Mouse (Mus musculus) CH12.LX (cell line): ENCODE measurements around the gene Myh11. TPM values are rescaled to one million over a fixed set of nuclear protein-coding genes. Genes with fewer than 3 reads are reported as not detected.

Experiments
- DNase-seq: peaks from one replicate; pipeline ENCODE4 v3.0.0-alpha.2; 2013; ENCODE audit errors: extremely low read depth
- H3K27ac ChIP-seq: 2 replicates; pipeline ENCODE4 v1.5.1; 2012; ENCODE audit warnings: low read depth, mild to moderate bottlenecking, control low read depth, moderate library complexity; ENCODE audit not compliant: insufficient read depth
- H3K27me3 ChIP-seq: replicated peaks from 2 replicates; pipeline ENCODE3; 2012; ENCODE audit warnings: inconsistent platforms
- H3K36me3 ChIP-seq, 2 experiments: replicated peaks in 1 of 2; 2 replicates each; pipeline versions ENCODE3 to v1.6.1; 2012; ENCODE audit warnings: inconsistent platforms in 1 of 2, low read length in 1 of 2, mild to moderate bottlenecking in 1 of 2, mixed read lengths in 1 of 2, moderate library complexity in 1 of 2; ENCODE audit not compliant: control insufficient read depth in 1 of 2, insufficient read depth in 1 of 2
- H3K4me1 ChIP-seq, 2 experiments: 2 replicates each; pipeline ENCODE4 v1.6.1; 2012; ENCODE audit warnings: inconsistent platforms in 1 of 2, moderate library complexity in 1 of 2; ENCODE audit not compliant: insufficient read depth in 2 of 2, control insufficient read depth in 1 of 2
- H3K4me2 ChIP-seq: 2 replicates; pipeline ENCODE4 v1.6.1; 2012; ENCODE audit warnings: low read depth, mild to moderate bottlenecking, control low read depth; ENCODE audit not compliant: poor library complexity, insufficient read depth, severe bottlenecking
- H3K4me3 ChIP-seq, 3 experiments: fragments of 150-350 bp in 1 of 3; sonication (generic) in 1 of 3; replicated peaks in 1 of 3; 2 replicates each; pipeline versions ENCODE3 to v1.5.1; 2011 to 2012; ENCODE audit warnings: low read depth in 2 of 3, low read length in 2 of 3, mild to moderate bottlenecking in 2 of 3, moderate library complexity in 2 of 3, control low read depth in 1 of 3, improper control_type of control experiment in 1 of 3, inconsistent platforms in 1 of 3, mixed read lengths in 1 of 3; ENCODE audit not compliant: poor library complexity in 1 of 3
- H3K79me2 ChIP-seq: replicated peaks from 2 replicates; pipeline ENCODE4 v1.6.1; 2012; ENCODE audit warnings: mild to moderate bottlenecking, moderate library complexity; ENCODE audit not compliant: control insufficient read depth, poor library complexity, insufficient read depth, severe bottlenecking; ENCODE audit errors: extremely low read depth
- H3K9ac ChIP-seq: 2 replicates; pipeline ENCODE4 v1.6.1; 2012; ENCODE audit warnings: low read depth, mild to moderate bottlenecking, control low read depth, moderate library complexity; ENCODE audit not compliant: insufficient read depth
- H3K9me3 ChIP-seq: replicated peaks from 2 replicates; pipeline ENCODE3; 2012; ENCODE audit warnings: low read length, inconsistent platforms, mixed read lengths
- CTCF ChIP-seq, 2 experiments: IDR thresholded peaks in 1 of 2; conservative IDR thresholded peaks in 1 of 2; 2 replicates each; pipeline ENCODE4 v1.5.1; 2011 to 2012; ENCODE audit warnings: low read depth in 2 of 2, low read length in 2 of 2, improper control_type of control experiment in 1 of 2, inconsistent platforms in 1 of 2, mild to moderate bottlenecking in 1 of 2, moderate library complexity in 1 of 2
- ETS1 ChIP-seq: conservative IDR thresholded peaks from 2 replicates; pipeline ENCODE4 v1.6.1; 2012; ENCODE audit warnings: low read depth, mild to moderate bottlenecking, inconsistent platforms, low read length, improper control_type of control experiment, moderate library complexity
- IRF4 ChIP-seq: IDR thresholded peaks from 2 replicates; pipeline ENCODE4 v1.6.1; 2014; ENCODE audit warnings: low read depth, mild to moderate bottlenecking, inconsistent platforms, low read length, improper control_type of control experiment
- KAT2A ChIP-seq: IDR thresholded peaks from 2 replicates; pipeline ENCODE4 v1.6.1; 2012; ENCODE audit warnings: low read length, improper control_type of control experiment, inconsistent platforms; ENCODE audit not compliant: insufficient replicate concordance
- MAX ChIP-seq: IDR thresholded peaks from 2 replicates; pipeline ENCODE4 v1.6.1; 2011; ENCODE audit warnings: low read length, improper control_type of control experiment
- MAZ ChIP-seq: IDR thresholded peaks from 2 replicates; pipeline ENCODE4 v1.6.1; 2012; ENCODE audit warnings: low read depth, mild to moderate bottlenecking, inconsistent platforms, low read length, improper control_type of control experiment, moderate library complexity
- MEF2A ChIP-seq: IDR thresholded peaks from 2 replicates; pipeline ENCODE4 v1.6.1; 2014; ENCODE audit warnings: low read depth, mild to moderate bottlenecking, inconsistent platforms, low read length, improper control_type of control experiment, borderline replicate concordance
- MYC ChIP-seq: IDR thresholded peaks from 2 replicates; pipeline ENCODE4 v1.6.1; 2011; ENCODE audit warnings: low read depth, mild to moderate bottlenecking, improper control_type of control experiment, low read length
- PAX5 ChIP-seq: IDR thresholded peaks from 2 replicates; pipeline ENCODE4 v1.6.1; 2012; ENCODE audit warnings: low read length, inconsistent platforms, mixed read lengths
- POLR2A ChIP-seq: IDR thresholded peaks from 2 replicates; pipeline ENCODE4 v1.6.1; 2011; ENCODE audit warnings: low read depth, mild to moderate bottlenecking, improper control_type of control experiment, low read length
- POLR2AphosphoS2 ChIP-seq: IDR thresholded peaks from 2 replicates; pipeline ENCODE4 v1.6.1; 2011; ENCODE audit warnings: low read depth, low read length, improper control_type of control experiment
- RAD21 ChIP-seq: IDR thresholded peaks from 2 replicates; pipeline ENCODE4 v1.6.1; 2011; ENCODE audit warnings: low read depth, mild to moderate bottlenecking, low read length, improper control_type of control experiment, moderate library complexity
- SIN3A ChIP-seq: IDR thresholded peaks from 2 replicates; pipeline ENCODE4 v1.6.1; 2012; ENCODE audit warnings: low read length, improper control_type of control experiment, inconsistent platforms
- SMC3 ChIP-seq: IDR thresholded peaks from 2 replicates; pipeline ENCODE4 v1.6.1; 2011; ENCODE audit warnings: low read depth, low read length, improper control_type of control experiment
- TCF12 ChIP-seq: IDR thresholded peaks from 2 replicates; pipeline ENCODE4 v1.6.1; 2014; ENCODE audit warnings: low read depth, mild to moderate bottlenecking, inconsistent platforms, low read length, improper control_type of control experiment
- UBTF ChIP-seq: IDR thresholded peaks from 2 replicates; pipeline ENCODE4 v1.6.1; 2012; ENCODE audit warnings: low read depth, mild to moderate bottlenecking, inconsistent platforms, low read length, improper control_type of control experiment, moderate library complexity
- USF1 ChIP-seq: IDR thresholded peaks from 2 replicates; pipeline ENCODE4 v1.6.1; 2014; ENCODE audit warnings: low read depth, mild to moderate bottlenecking, inconsistent platforms, low read length, improper control_type of control experiment
- ZKSCAN1 ChIP-seq: IDR thresholded peaks from 2 replicates; pipeline ENCODE4 v1.6.1; 2012; ENCODE audit warnings: low read depth, inconsistent platforms, low read length, improper control_type of control experiment, borderline replicate concordance
- ZMIZ1 ChIP-seq: IDR thresholded peaks from 2 replicates; pipeline ENCODE4 v1.6.1; 2012; ENCODE audit warnings: low read depth, mild to moderate bottlenecking, inconsistent platforms, low read length, improper control_type of control experiment
- dilution Hi-C: fragments of 300-500 bp; cut with MboI; formaldehyde crosslinking; loops from 2 replicates; pipeline ENCODE4 v1.14.3; 2020; ENCODE audit warnings: low sequenced_read_pairs; ENCODE audit not compliant: extremely low pct_unique_long_range_greater_than_20kb, extremely low pct_ligation_motif_present
- in situ Hi-C: fragments of 300-500 bp; cut with MboI; formaldehyde crosslinking; loops from 3 replicates; pipeline ENCODE4 v1.14.3; 2019; ENCODE audit warnings: low sequenced_read_pairs, low pct_ligation_motif_present, low pct_unique_long_range_greater_than_20kb, mixed read lengths
- polyA plus RNA-seq: library from polyadenylated mRNA; unstranded; fragments of >175 nt; gene quantifications from 2 replicates; pipeline ENCODE4 v1.2.1, GENCODE M21; 2012; ENCODE audit warnings: low read depth; ENCODE audit not compliant: insufficient read length
- total RNA-seq, 2 experiments: library from RNA; depleted of rRNA; stranded (reverse); fragments of 300-350 nt in 1 of 2; fragments of >200 nt in 1 of 2; gene quantifications; 2 replicates each; pipeline ENCODE4 v1.2.3; 2012 to 2014

Myh11 gene
- total RNA-seq (2012; rRNA removed) (0.04 TPM in 2 replicates), total RNA-seq (2014; rRNA removed) (0.04 and 0.05 TPM in 2 replicates), polyA plus RNA-seq (0.06 and 0.18 TPM in 2 replicates)

DNA sequence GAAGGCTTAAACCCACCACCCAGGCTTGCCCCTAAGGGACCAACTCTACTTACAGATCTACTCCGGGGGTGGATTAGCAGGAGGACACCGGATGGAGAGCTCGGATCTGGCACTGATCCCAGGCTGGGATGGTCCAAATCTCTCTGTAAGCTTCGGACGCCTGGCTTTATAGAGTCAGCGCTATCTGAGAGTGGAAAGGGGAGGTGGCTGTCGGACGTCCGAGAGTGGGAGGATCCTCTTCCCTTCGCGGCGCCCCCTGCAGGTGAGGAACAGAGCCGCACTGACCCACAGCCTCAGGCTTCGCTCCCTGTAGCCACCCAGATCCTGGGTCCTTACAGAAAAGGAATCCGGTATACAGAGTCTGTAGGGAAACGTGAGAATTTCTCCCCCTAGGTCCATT is at the start of gene Myh11:
Gene Myh11 (minus strand): TSS at position 150 of the 400 bp plus-strand sequence.
- Histone ChIP-seq H3K36me3 (no peaks in the 10 kb centered on the region), H3K27me3 (no peaks in the 10 kb centered on the region), H3K79me2 (no peaks in the 10 kb centered on the region), H3K9me3 (no peaks in the 10 kb centered on the region), H3K4me3 (no peak within 1 kb of the TSS), H3K4me2 (peak within 1 kb of the TSS; percentile 48; the same call in 1 of the 2 replicates), H3K4me1 (peaks cover 0 to 4% of the 10 kb centered on the region in 2 experiments; a peak in 2 of 4 replicates), H3K9ac (no peak within 1 kb of the TSS), H3K27ac (no peak within 1 kb of the TSS)
- dilution Hi-C loops (no loop called here), in situ Hi-C loops (no loop called here)
- TF ChIP-seq CTCF (conservative IDR thresholded peaks at IDR 0.05 in 1 of 2, IDR thresholded peaks at IDR 0.05 in 1 of 2; ENCODE audit: low read depth in 2 of 2, low read length in 2 of 2) (peak; percentile 47 to 76; a peak in 3 of 4 replicates), MAX (no peak), IRF4 (peak; percentile 39; the same call in 1 of the 2 replicates), USF1 (no peak), SMC3 (peak; percentile 60), RAD21 (peak; percentile 13)
- DNase-seq, result peak; percentile 47

DNA sequence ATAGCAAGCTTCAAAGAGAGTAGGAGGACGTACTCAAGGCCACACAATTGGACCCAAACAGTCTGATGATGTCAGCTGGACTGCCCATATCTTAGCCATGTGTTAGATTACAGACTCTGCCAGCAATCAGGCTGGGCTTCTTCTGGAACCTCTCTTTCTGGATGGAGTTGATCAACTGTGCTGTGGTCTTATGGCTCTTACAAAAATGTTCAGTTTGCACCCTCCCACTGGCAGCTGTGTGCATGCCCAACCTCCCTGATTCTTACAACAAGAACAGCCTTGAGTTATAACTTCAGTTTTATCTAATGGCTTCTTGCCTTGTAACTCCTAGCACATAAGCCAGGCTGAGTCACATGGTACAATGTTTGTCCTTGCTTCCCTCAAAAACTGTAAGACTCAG is 37.0 kb upstream of the Myh11 start:
- DNase-seq, result no peak
- Histone ChIP-seq H3K9me3 (no peaks in the 10 kb centered on the region), H3K27ac (no peak overlapping the region), H3K79me2 (no peaks in the 10 kb centered on the region), H3K27me3 (peaks cover 5% of the 10 kb centered on the region), H3K4me3 (no peak overlapping the region), H3K36me3 (no peaks in the 10 kb centered on the region), H3K4me2 (no peak overlapping the region), H3K9ac (no peak overlapping the region), H3K4me1 (no peaks in the 10 kb centered on the region)
- TF ChIP-seq KAT2A (no peak), UBTF (no peak), RAD21 (no peak), ZMIZ1 (no peak), MAZ (no peak), POLR2AphosphoS2 (no peak), MAX (no peak), ETS1 (no peak), SMC3 (no peak), IRF4 (no peak), POLR2A (no peak), SIN3A (no peak), MEF2A (no peak), TCF12 (no peak), ZKSCAN1 (no peak), PAX5 (no peak), MYC (no peak)
- in situ Hi-C loops, result no loop called here
- dilution Hi-C loops, result no loop called here
